7 mouse cellular contexts compared by ENCODE assay signal in the genomic region with DNA sequence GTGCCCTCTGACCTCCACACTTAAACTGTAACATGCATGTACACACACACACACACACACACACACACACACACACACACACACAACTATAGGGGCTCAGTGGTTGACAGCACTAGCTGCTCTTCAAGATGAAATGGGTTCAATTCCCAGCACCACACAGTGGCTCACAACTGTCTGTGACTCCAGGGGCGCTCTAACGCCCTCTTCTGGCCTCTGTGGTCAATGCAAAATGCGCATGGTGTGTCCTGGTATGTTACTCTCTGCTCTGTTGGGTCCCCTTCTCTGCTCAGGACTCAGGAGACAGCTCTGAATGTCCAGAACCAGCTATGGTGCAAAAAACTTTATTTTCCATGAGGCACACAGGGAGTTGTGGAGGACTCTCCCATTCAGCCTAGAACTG. TPM values are rescaled to one million over a fixed set of nuclear protein-coding genes. Genes with fewer than 3 reads are reported as not detected.
A peak's percentile ranks its signal among the peaks of the same experiment; 100 is the strongest.
DNase-seq lines count a peak whose midpoint lies in the region; ATAC-seq lines count a peak whose summit lies in the region.

No protein-coding gene starts in this region.

- no peaks in the 10 kb centered on the region for H3K27me3 ChIP-seq in kidney, embryonic 15.5 days
- no peaks in the 10 kb centered on the region for H3K27me3 ChIP-seq in embryonic facial prominence, embryonic 13.5 days

- peak overlapping the region; percentile 54; the same call in 1 of the 2 replicates for H3K27ac ChIP-seq in kidney, embryonic 15.5 days
- H3K27ac ChIP-seq in embryonic facial prominence, embryonic 13.5 days, result peak overlapping the region; percentile 57; the same call in 1 of the 2 replicates

- WGBS in kidney, embryonic 15.5 days, result 77% methylated on average over 3 of the region's 3 CpGs
- 78% methylated on average over 3 of the region's 3 CpGs for WGBS in embryonic facial prominence, embryonic 13.5 days

- no peak overlapping the region for H3K4me3 ChIP-seq in kidney, embryonic 15.5 days (replicated peaks)
- H3K4me3 ChIP-seq in embryonic facial prominence, embryonic 13.5 days, result no peak overlapping the region

- no peaks in the 10 kb centered on the region for H3K36me3 ChIP-seq in kidney, embryonic 15.5 days
- H3K36me3 ChIP-seq in embryonic facial prominence, embryonic 13.5 days, result no peaks in the 10 kb centered on the region

- no peak overlapping the region for H3K4me2 ChIP-seq in kidney, embryonic 15.5 days
- no peak overlapping the region for H3K4me2 ChIP-seq in embryonic facial prominence, embryonic 13.5 days

- no peak for ATAC-seq in kidney, embryonic 15.5 days (replicated peaks; ENCODE audit: low FRiP score)
- ATAC-seq in embryonic facial prominence, embryonic 13.5 days (ENCODE audit: insufficient number of reproducible peaks, insufficient read depth, low FRiP score, low TSS enrichment, low read depth), result no peak
- ATAC-seq in megakaryocyte progenitor cell, adult 5-6 weeks (replicated peaks; ENCODE audit: poor library complexity), result 0 out of 2 replicates have a peak, but pooled peaks have one; percentile 8
- ATAC-seq in granulocyte monocyte progenitor cell, adult 5-6 weeks (replicated peaks; ENCODE audit: poor library complexity, severe bottlenecking), result no peak

- DNase-seq in kidney, adult 9 months, result no peak
- peak; percentile 60 for DNase-seq in ES-CJ7 (ENCODE audit: low read depth, low spot score)
- no peak for DNase-seq in ovary, postnatal 14 days (ENCODE audit: low spot score)

- peaks cover 24% of the 10 kb centered on the region for H3K4me1 ChIP-seq in kidney, embryonic 15.5 days
- peaks cover 36% of the 10 kb centered on the region for H3K4me1 ChIP-seq in embryonic facial prominence, embryonic 13.5 days

- no peak overlapping the region for H3K9ac ChIP-seq in kidney, embryonic 15.5 days
- H3K9ac ChIP-seq in embryonic facial prominence, embryonic 13.5 days, result no peak overlapping the region

- H3K9me3 ChIP-seq in kidney, embryonic 15.5 days (replicated peaks), result no peaks in the 10 kb centered on the region
- no peaks in the 10 kb centered on the region for H3K9me3 ChIP-seq in embryonic facial prominence, embryonic 13.5 days

RNA-seq across cellular contexts. Expression of a gene that starts 23.8 kb away (rescaled TPM):
- polyA plus RNA-seq in kidney, embryonic 15.5 days (2015; fragmentation: Nextera tagmentation; extraction: Ambion mirVana), result 0.29 and 0.32 TPM in 2 replicates
- polyA plus RNA-seq in embryonic facial prominence, embryonic 13.5 days (2015; fragmentation: Nextera tagmentation; extraction: Ambion mirVana), result 0.53 and 0.73 TPM in 2 replicates
- 2.1 and 2.4 TPM in 2 replicates for total RNA-seq in megakaryocyte progenitor cell, adult 5-6 weeks (2015)
- total RNA-seq in megakaryocyte progenitor cell, adult 5-6 weeks (2017), result 1.4 and 1.8 TPM in 2 replicates
- total RNA-seq in granulocyte monocyte progenitor cell, adult 5-6 weeks (2014; fragmentation: Nextera tagmentation), result 2.8 and 3.0 TPM in 2 replicates
- total RNA-seq in granulocyte monocyte progenitor cell, adult 5-6 weeks (2017), result 0.62 and 3.1 TPM in 2 replicates

RNA-seq across cellular contexts. Expression of a gene that starts 24.3 kb away (rescaled TPM):
- 644 and 695 TPM in 2 replicates for polyA plus RNA-seq in kidney, embryonic 15.5 days (2015; fragmentation: Nextera tagmentation; extraction: Ambion mirVana)
- 1,128 and 1,158 TPM in 2 replicates for polyA plus RNA-seq in embryonic facial prominence, embryonic 13.5 days (2015; fragmentation: Nextera tagmentation; extraction: Ambion mirVana)
- total RNA-seq in megakaryocyte progenitor cell, adult 5-6 weeks (2015), result 188 and 211 TPM in 2 replicates
- total RNA-seq in megakaryocyte progenitor cell, adult 5-6 weeks (2017), result 327 and 329 TPM in 2 replicates
- total RNA-seq in granulocyte monocyte progenitor cell, adult 5-6 weeks (2014; fragmentation: Nextera tagmentation), result 236 and 288 TPM in 2 replicates
- 279 and 410 TPM in 2 replicates for total RNA-seq in granulocyte monocyte progenitor cell, adult 5-6 weeks (2017)

RNA-seq across cellular contexts. Expression of a gene that starts 41.4 kb away (rescaled TPM):
- polyA plus RNA-seq in kidney, embryonic 15.5 days (2015; fragmentation: Nextera tagmentation; extraction: Ambion mirVana), result 249 and 256 TPM in 2 replicates
- 272 and 279 TPM in 2 replicates for polyA plus RNA-seq in embryonic facial prominence, embryonic 13.5 days (2015; fragmentation: Nextera tagmentation; extraction: Ambion mirVana)
- 284 and 285 TPM in 2 replicates for total RNA-seq in megakaryocyte progenitor cell, adult 5-6 weeks (2015)
- 584 and 646 TPM in 2 replicates for total RNA-seq in megakaryocyte progenitor cell, adult 5-6 weeks (2017)
- total RNA-seq in granulocyte monocyte progenitor cell, adult 5-6 weeks (2014; fragmentation: Nextera tagmentation), result 216 and 220 TPM in 2 replicates
- total RNA-seq in granulocyte monocyte progenitor cell, adult 5-6 weeks (2017), result 674 and 681 TPM in 2 replicates
